Mouse (Mus musculus) midbrain, embryonic 13.5 days (tissue): Measurements from ENCODE around the gene Pnpla1. TPM values are rescaled to one million over a fixed set of nuclear protein-coding genes. Genes with fewer than 3 reads are reported as not detected.

ENCODE experiments used
- ATAC-seq: fragments of 200-750 bp; cut with Nextera tagmentation; 2 replicates; pipeline ENCODE4 v1.8.0; 2017; ENCODE audit warnings: mild to moderate bottlenecking, moderate TSS enrichment, moderate library complexity
- H3K27ac ChIP-seq: fragments of 300-500 bp; sonication (generic); 2 replicates; pipeline ENCODE4 v1.5.1; 2015; ENCODE audit warnings: inconsistent platforms, mild to moderate bottlenecking, moderate library complexity
- H3K27me3 ChIP-seq: fragments of 300-500 bp; sonication (generic); 2 replicates; pipeline ENCODE4 v1.6.1; 2015; ENCODE audit warnings: mild to moderate bottlenecking, inconsistent platforms
- H3K36me3 ChIP-seq: fragments of 300-500 bp; sonication (generic); 2 replicates; pipeline ENCODE4 v1.6.1; 2015; ENCODE audit warnings: mild to moderate bottlenecking, inconsistent platforms
- H3K4me1 ChIP-seq: fragments of 300-500 bp; sonication (generic); replicated peaks from 2 replicates; pipeline ENCODE4 v1.6.1; 2015; ENCODE audit warnings: inconsistent platforms
- H3K4me2 ChIP-seq: fragments of 300-500 bp; sonication (generic); replicated peaks from 2 replicates; pipeline ENCODE4 v1.6.1; 2015; ENCODE audit warnings: moderate library complexity, mild to moderate bottlenecking, inconsistent platforms
- H3K4me3 ChIP-seq: fragments of 300-500 bp; sonication (generic); replicated peaks from 2 replicates; pipeline ENCODE4 v1.5.1; 2015; ENCODE audit warnings: mild to moderate bottlenecking, inconsistent platforms
- H3K9ac ChIP-seq: fragments of 300-500 bp; sonication (generic); replicated peaks from 2 replicates; pipeline ENCODE4 v1.6.1; 2015; ENCODE audit warnings: mild to moderate bottlenecking, inconsistent platforms
- H3K9me3 ChIP-seq: fragments of 300-500 bp; sonication (generic); 2 replicates; pipeline ENCODE4 v1.6.1; 2016; ENCODE audit warnings: mild to moderate bottlenecking, inconsistent platforms
- WGBS: fragments of 180-500 bp; shearing (Covaris S2); methylation state at CpG from one replicate; pipeline ENCODE4 v1.1.7; 2015; 5-methylcytosine and 5-hydroxymethylcytosine counted together
- polyA plus RNA-seq: library from polyadenylated mRNA; unstranded; fragments of >200 nt; fragmentation: Nextera tagmentation; extraction: Ambion mirVana; gene quantifications from 2 replicates; pipeline ENCODE4 v1.2.1, GENCODE M21; 2015

The Pnpla1 gene
- polyA plus RNA-seq, 1 experiment from 2014 or later = not detected

DNA sequence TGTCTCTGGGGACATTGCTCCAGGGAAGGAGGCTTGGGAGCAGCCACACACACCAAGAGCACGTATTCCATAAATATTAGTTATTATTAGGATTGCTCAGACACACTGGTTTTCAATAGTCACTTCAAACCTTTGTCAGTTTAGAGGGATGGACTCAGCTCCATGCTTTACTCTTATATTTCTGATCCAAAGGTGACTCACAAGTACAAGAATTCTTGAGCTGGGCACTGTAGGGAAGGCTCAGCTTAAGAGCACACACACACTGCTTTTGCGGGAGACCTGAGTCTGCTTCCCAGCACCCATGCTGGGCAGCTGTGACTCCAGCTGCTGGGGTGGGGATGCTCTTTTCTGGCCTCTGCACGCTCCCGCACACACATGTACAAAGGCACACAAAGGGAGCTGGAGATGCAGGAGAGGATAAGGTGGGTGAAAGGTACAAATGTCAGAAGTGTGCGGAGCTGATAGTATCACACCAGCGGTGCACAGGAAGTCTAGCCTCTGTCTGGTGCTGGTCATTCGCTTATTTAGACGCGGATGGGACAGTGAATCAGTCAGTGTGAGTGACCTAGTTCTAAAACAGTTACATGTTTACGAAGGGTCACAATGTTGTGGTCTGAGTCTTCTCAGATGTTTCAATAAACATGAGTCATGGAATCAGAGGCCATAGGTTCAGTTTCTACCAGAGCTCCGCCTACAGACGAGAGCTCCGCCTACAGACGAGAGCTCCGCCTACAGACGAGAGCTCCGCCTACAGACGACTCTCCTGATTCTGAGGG lies 73.4 kb downstream of the Pnpla1 start:
- Histone ChIP-seq H3K4me1 (peaks cover 9% of the 10 kb centered on the region), H3K27ac (no peak overlapping the region), H3K4me2 (no peak overlapping the region), H3K27me3 (no peaks in the 10 kb centered on the region), H3K4me3 (no peak overlapping the region), H3K9ac (no peak overlapping the region), H3K36me3 (no peaks in the 10 kb centered on the region), H3K9me3 (no peaks in the 10 kb centered on the region)
- WGBS = 91% methylated on average over 18 of the region's 18 CpGs
- no peak for ATAC-seq

DNA sequence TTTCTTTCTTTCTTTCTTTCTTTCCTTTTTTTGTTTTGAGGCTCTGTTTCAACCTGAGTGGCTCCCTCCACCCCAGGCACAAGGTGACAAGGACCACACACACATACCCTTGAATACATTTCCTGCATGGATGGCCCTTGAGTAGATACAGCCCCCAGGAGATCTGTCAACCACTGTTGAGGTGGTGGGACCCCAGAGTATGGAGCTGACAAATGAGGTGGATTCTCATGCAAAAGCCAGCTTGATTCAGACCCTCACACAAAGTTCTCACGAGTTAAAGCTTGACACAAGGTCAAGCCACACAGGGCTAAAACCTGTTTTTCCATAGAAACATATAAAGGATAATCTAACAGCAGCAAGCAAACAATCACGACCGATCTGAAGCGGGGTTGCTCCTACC lies 74.1 kb downstream of the Pnpla1 start:
- Histone ChIP-seq H3K4me1 (peaks cover 9% of the 10 kb centered on the region), H3K4me2 (no peak overlapping the region), H3K27ac (no peak overlapping the region), H3K27me3 (no peaks in the 10 kb centered on the region), H3K36me3 (no peaks in the 10 kb centered on the region), H3K4me3 (no peak overlapping the region), H3K9me3 (no peaks in the 10 kb centered on the region), H3K9ac (no peak overlapping the region)
- ATAC-seq = no peak
- 82% methylated on average over 4 of the region's 4 CpGs for WGBS

DNA sequence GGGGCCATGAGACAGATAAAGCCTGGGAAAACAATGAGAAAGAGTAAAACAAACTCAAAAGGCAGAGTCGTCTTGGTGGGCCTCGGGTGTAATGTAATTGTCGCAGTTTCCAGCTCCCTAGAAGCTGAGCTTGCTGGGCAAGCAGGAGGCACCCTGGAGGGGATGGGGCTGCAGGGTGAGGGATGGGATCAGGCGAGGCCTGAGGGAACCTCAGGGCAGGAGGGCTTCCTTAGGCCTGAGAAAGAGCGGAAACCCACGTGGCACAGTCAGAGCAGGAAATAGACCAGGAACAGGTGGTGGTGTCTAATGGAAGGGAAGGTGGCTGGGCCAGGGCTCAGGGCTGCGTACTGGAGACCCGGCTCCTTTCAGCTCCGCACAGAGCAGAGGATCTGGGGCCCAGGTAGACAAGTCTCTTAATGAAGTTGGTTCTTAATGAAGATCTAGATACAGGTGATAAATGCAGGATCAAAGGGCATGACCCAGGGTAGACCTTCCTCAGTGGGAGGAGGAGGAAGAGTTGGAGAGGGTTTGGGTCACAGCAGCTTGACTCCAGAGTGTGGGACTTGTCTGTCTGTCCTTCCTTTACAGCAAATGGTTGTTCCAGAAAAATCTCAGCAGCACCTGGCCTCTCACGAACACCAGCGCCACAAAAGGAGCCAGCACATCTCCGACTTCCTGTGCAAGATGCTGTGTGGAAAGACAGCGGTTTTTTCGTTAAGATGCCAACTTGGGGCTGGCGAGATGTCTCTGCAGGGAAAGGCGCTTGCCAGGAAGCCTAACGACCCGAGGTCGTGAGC lies 76.1 kb downstream of the Pnpla1 start:
- WGBS = 76% methylated on average over 19 of the region's 19 CpGs
- Histone ChIP-seq H3K9me3 (no peaks in the 10 kb centered on the region), H3K27ac (no peak overlapping the region), H3K4me2 (no peak overlapping the region), H3K4me3 (no peak overlapping the region), H3K4me1 (peaks cover 9% of the 10 kb centered on the region), H3K9ac (no peak overlapping the region), H3K27me3 (no peaks in the 10 kb centered on the region), H3K36me3 (no peaks in the 10 kb centered on the region)
- no peak for ATAC-seq

DNA sequence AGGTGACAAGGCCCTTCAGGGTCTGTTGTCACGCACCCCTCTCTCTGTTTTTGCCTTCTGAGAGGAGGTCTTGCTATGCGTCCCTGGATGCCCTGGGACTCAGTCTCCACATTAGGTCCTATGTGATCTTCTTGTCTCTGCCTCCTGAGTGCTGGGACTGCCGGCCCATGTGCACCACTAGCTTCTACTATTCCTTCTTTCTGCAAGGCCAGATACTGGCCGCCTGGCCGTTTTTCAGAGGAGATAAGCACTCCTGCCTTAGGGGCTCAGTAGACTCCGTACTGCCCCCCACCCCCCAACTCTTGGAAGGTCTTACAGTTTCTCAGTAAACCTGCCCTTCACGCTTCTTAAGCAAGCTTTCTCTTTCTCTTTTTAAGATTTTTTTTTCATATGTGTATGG lies 77.9 kb downstream of the Pnpla1 start:
- Histone ChIP-seq H3K27ac (no peak overlapping the region), H3K4me2 (no peak overlapping the region), H3K9me3 (no peaks in the 10 kb centered on the region), H3K36me3 (no peaks in the 10 kb centered on the region), H3K4me3 (no peak overlapping the region), H3K27me3 (no peaks in the 10 kb centered on the region), H3K9ac (no peak overlapping the region), H3K4me1 (no peaks in the 10 kb centered on the region)
- 94% methylated on average over 7 of the region's 7 CpGs for WGBS
- ATAC-seq = no peak

DNA sequence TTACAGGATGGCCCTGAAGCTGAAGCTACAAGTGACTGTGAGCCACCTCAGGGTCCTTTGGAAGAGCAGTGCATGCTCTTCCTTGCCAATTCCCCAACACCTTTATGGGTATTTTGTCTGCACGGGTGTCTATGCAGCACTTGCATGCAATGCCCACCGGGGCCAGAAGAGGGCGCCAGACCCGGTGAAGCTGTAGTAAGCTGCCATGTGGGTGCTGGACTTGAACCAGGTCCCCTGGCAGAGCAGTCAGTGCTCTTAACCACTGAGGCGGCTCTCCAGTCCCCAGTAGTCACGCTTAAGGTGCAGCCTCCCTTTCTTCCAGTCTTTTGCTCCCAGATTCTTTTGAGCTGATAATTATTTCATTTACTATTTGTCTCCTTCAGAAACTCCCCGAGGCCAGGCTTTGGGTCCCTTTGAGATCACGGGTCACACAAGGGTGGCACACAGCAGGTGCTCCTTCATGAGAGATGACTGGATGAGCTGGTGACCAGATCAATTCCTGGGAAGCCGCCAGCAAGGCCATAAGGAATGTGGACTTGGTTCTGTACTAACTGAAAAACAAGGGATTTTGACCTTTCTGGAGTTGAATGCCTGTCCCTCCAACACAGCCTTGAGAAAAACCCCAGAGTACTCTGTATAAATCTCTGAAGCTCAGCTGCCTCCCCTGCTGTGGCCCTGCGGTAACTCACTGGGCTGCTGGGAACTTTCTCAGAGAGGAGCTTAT lies 78.6 kb downstream of the Pnpla1 start:
- no peaks in the 10 kb centered on the region for H3K36me3 ChIP-seq
- no peaks in the 10 kb centered on the region for H3K27me3 ChIP-seq
- no peak for ATAC-seq
- no peak overlapping the region for H3K27ac ChIP-seq
- H3K4me2 ChIP-seq = no peak overlapping the region
- H3K9me3 ChIP-seq = no peaks in the 10 kb centered on the region
- no peak overlapping the region for H3K4me3 ChIP-seq
- 79% methylated on average over 10 of the region's 10 CpGs for WGBS
- no peak overlapping the region for H3K9ac ChIP-seq
- H3K4me1 ChIP-seq = no peaks in the 10 kb centered on the region

Other genes with a start within 250 kb of the Pnpla1 start
- 110 and 113 TPM in 2 replicates for gene Srpk1, start 235.7 kb upstream of the Pnpla1 start, polyA plus RNA-seq
- gene Slc26a8, start 168.2 kb upstream of the Pnpla1 start, polyA plus RNA-seq = 1.0 and 1.3 TPM in 2 replicates
- gene Mapk14, start 167.1 kb upstream of the Pnpla1 start, polyA plus RNA-seq = 23.3 and 27.0 TPM in 2 replicates
- gene AC170998.1, start 132.3 kb upstream of the Pnpla1 start, polyA plus RNA-seq = 1.8 and 2.3 TPM in 2 replicates
- gene Mapk13, start 89.1 kb upstream of the Pnpla1 start, polyA plus RNA-seq = 0.58 and 0.96 TPM in 2 replicates
- 9.2 and 11.0 TPM in 2 replicates for gene Brpf3, start 57.3 kb upstream of the Pnpla1 start, polyA plus RNA-seq
- gene 4930539E08Rik, start 56.9 kb downstream of the Pnpla1 start, polyA plus RNA-seq = 0.44 and 1.1 TPM in 2 replicates
- gene Pxt1, start 85.4 kb downstream of the Pnpla1 start, polyA plus RNA-seq = not detected in 2 replicates
- 97.3 and 97.9 TPM in 2 replicates for gene Kctd20, start 93.5 kb downstream of the Pnpla1 start, polyA plus RNA-seq
- 126 and 134 TPM in 2 replicates for gene Stk38, start 149.6 kb downstream of the Pnpla1 start, polyA plus RNA-seq
- gene Srsf3, start 174.2 kb downstream of the Pnpla1 start, polyA plus RNA-seq = 590 and 618 TPM in 2 replicates
- gene Cdkn1a, start 232.6 kb downstream of the Pnpla1 start, polyA plus RNA-seq = 47.1 and 47.4 TPM in 2 replicates